Mouse (Mus musculus): ENCODE data around the gene Atp13a4.

Gene Atp13a4

GRCm38 (mm10) chr16:29480396-29480795 is 64.3 kb downstream of the Atp13a4 start:
- no peak for DNase-seq (ENCODE audit: low spot score in 2 of 2)

GRCm38 (mm10) chr16:29463798-29464197 is 80.9 kb downstream of the Atp13a4 start:
- DNase-seq (ENCODE audit: low spot score in 2 of 2) = no peak

DNA sequence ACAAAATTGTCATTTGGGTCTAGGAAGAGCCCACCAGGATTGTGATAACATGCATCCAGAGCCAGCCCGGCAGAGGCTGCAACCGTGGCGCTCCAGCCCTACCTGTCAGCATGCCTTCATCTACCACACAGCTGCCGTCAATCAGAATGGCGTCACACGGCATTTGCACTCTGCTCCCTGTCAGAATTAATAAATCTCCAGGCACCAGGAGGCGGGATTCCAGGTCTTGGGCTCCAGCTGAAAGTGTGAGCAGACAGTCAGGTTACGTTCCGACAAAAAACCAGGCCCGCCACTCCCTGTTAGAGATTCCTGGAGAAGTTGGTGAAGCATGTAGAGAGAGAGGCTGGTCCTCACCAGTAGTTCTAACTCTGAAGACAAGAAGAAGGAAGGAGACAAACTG is 85.3 kb downstream of the Atp13a4 start:
- DNase-seq (ENCODE audit: low spot score in 2 of 2) = no peak

- DNase-seq (ENCODE audit: low spot score in 2 of 2) = peak in 1 of 2 experiments; percentile 4
Measured at GRCm38 (mm10) chr16:29456851-29457250, 87.8 kb downstream of the Atp13a4 start.

GRCm38 (mm10) chr16:29453282-29453681 is 91.4 kb downstream of the Atp13a4 start:
- DNase-seq (ENCODE audit: low spot score in 2 of 2) = no peak

DNA sequence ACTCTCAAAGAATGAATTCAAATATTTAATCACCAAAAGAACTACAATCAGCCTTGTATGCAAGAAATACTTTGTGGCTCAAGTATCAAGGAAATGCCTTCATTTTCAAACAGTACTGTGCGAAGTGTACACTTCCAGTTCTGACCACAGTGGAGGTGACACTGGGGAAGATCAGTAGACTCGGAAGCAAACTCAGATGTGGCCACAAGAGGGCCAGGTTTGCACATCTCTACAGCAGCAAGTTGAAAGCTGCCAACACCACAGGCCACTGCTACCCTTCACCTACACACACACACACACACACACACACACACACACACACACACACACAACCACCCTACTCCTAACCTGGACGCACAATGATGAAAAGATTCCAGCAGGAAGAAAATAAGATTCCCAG is 93.0 kb downstream of the Atp13a4 start:
- peak; percentile 7 to 45 for DNase-seq (ENCODE audit: low spot score in 2 of 2)

DNA sequence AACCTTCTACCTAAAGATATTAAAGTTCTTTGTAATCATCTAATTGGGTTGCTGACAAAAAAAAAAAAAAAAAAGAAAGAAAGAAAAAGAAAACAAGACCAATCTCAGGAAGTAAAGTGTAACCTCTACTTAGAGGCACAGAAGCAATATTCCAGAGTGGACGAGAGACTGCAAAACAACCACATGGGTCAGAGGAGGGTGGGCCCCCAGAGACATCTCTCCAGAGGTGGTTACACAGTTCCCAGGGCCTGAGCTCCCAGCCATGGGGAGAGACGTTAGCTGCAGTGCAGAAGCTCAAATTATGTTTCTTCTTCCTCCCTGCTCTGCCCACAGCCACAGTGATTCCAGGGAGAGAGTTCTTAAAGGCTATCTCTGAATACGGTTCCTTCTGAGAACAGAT is 102.5 kb downstream of the Atp13a4 start:
- DNase-seq (ENCODE audit: low spot score in 2 of 2) = no peak

GRCm38 (mm10) chr16:29441405-29441985 is 103.2 kb downstream of the Atp13a4 start:
- no peak for DNase-seq (ENCODE audit: low spot score in 2 of 2)

- DNase-seq (ENCODE audit: low spot score in 2 of 2) = no peak
Measured at GRCm38 (mm10) chr16:29438045-29438444, 106.6 kb downstream of the Atp13a4 start.

GRCm38 (mm10) chr16:29435746-29436145 is 108.9 kb downstream of the Atp13a4 start:
- DNase-seq (ENCODE audit: low spot score in 2 of 2) = no peak

DNA sequence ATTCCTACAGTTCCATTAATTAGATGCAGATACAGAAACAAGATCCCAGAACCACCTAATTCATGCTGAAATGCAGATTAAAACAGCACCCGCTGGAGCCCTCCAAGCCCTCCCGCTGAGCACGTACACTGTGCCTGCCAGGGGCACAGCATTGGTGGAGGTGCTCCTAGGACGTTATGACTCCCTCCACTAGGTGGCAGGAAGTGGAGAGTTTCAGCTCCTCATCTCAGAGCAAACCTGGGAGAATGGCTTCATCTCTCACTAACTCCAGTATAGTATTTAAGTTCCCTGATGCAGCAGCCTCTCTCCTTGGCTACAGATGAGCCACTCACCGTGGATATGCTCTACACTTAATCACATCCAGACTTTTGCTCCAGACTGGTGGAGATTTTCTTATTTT is 110.0 kb downstream of the Atp13a4 start:
- DNase-seq (ENCODE audit: low spot score in 2 of 2) = peak; percentile 14 to 30

GRCm38 (mm10) chr16:29414822-29415221 is 129.8 kb downstream of the Atp13a4 start:
- DNase-seq (ENCODE audit: low spot score in 2 of 2) = peak; percentile 26 to 32

- DNase-seq (ENCODE audit: low spot score in 2 of 2) = no peak
Measured at GRCm38 (mm10) chr16:29407319-29407718, 137.3 kb downstream of the Atp13a4 start.

- DNase-seq (ENCODE audit: low spot score in 2 of 2) = no peak
Measured at GRCm38 (mm10) chr16:29399079-29399478, 145.6 kb downstream of the Atp13a4 start.

GRCm38 (mm10) chr16:29384781-29385180 is 159.9 kb downstream of the Atp13a4 start:
- no peak for DNase-seq (ENCODE audit: low spot score in 2 of 2)

DNA sequence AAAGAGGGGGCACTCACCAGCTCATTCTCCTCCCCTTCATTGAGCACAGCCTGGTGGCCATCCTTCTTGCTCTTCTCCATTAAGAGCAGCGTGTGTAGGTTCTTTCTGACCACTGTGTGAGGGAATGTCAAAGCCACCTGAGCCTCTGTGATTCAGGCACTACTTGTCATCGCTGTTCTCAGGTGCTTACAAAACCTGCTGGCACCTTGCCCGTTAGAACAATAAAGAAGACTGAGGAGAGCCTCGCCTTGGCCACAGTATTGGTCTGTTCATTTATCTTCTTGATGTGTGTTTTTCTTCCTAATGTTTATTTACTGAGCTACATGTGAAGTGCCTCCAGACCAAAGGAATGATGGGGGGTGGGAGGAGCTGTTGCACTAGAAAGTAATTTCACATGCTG is 166.2 kb downstream of the Atp13a4 start, which contains the start of gene Atp13a5:
Gene Atp13a5, minus strand, starts transcription at position 275 of the 400 bp plus-strand sequence.
- no peak for DNase-seq (ENCODE audit: low spot score in 2 of 2)

GRCm38 (mm10) chr16:29374636-29375035 is 170.0 kb downstream of the Atp13a4 start:
- peak in 1 of 2 experiments; percentile 49 for DNase-seq (ENCODE audit: low spot score in 2 of 2)
